Mouse (Mus musculus) Patski (cell line): ENCODE results near the gene Cldn10. TPM values are rescaled to one million over a fixed set of nuclear protein-coding genes. Genes with fewer than 3 reads are reported as not detected.

Experiments used
- ATAC-seq: fragments of 100-300 bp; one replicate; pipeline ENCODE4 v1.8.0; 2021
- CTCF ChIA-PET: fragments of 350-600 bp; sonication (Branson Sonifier 250); formaldehyde crosslinking; loops from one replicate; lab custom pipeline; 2022; ENCODE audit warnings: inconsistent platforms; lab: Charles Lee
- POLR2A ChIA-PET: fragments of 350-600 bp; sonication (Branson Sonifier 250); formaldehyde crosslinking; loops from one replicate; lab custom pipeline; 2022; ENCODE audit warnings: antibody characterized with exemption, inconsistent platforms; lab: Charles Lee
- DNase-seq: peaks from one replicate; pipeline ENCODE4 v3.0.0-alpha.2; 2011; ENCODE audit warnings: low read depth, low spot score
- H3K27me3 ChIP-seq: fragments of 371-371 bp; one replicate; pipeline ENCODE4 v1.5.1; 2021
- CTCF ChIP-seq: fragments of 100-300 bp; IDR thresholded peaks from one replicate; pipeline ENCODE4 v1.5.1; 2021
- in situ Hi-C: fragments of 300-500 bp; cut with MboI; formaldehyde crosslinking; loops from 3 replicates; pipeline ENCODE4 v1.11.1; 2018; ENCODE audit warnings: low pct_unique_long_range_greater_than_20kb, mixed read lengths
- polyA plus RNA-seq: library from polyadenylated mRNA; unstranded; gene quantifications from one replicate; pipeline ENCODE4 v1.2.3, GENCODE M21; 2021

The Cldn10 gene
- polyA plus RNA-seq, 1 experiment from 2014 or later = not detected

DNA sequence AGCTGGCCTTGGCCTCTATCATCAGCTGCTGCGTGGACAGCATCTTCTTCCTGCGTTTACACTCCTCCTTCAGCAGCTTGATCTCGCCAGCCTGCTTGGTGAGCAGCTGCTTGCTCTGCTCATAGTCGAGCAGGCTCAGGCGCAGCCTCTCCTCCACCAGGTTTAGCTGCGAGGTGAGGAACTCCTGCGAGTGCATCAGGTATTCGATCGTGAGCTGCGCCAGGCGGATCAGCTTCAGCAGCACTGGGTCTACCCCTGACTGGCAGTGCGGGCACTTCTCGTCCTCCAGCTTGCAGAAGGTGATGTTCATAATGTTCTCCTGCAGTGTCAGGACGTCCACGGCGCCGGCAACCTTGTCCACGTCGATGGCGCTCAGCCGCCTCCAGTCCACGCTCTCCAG lies 134.5 kb downstream of the Cldn10 start:
- ATAC-seq = no peak
- TF ChIP-seq CTCF = no peak
- in situ Hi-C loops = no loop called here
- ChIA-PET POLR2A (no interaction called here), CTCF (no interaction called here)
- no peak for DNase-seq
- no peaks in the 10 kb centered on the region for H3K27me3 ChIP-seq

DNA sequence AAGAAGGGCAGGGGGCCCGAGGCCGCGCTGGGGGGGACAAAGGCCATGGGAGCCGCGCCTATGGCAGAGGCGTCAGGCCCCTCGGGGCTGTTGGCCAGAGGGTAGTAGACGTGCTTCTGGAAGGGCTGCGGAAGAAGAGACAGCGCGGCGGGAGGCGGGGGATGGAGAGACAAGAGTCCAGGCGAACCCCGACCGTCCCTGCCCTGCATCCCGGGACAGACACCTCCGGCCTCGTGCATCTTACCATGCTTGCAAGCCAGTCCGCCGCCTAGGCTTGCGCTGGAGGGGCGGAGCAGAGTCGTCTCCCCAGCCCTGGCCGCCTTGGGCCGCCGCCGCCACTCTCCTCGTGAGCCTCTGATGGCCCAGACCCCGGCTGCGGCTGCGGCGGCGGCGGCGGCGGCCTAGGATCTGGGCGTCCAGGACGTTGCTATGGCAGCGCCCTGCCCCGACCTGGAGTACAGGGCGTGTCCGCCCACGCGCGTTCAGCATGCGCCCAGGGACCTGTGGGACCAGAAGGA lies 135.0 kb downstream of the Cldn10 start:
- DNase-seq = no peak

More for the DNA sequence above, 135.0 kb downstream of the Cldn10 start:
- H3K27me3 ChIP-seq = no peaks in the 10 kb centered on the region
- POLR2A ChIA-PET = no interaction called here
- no peak for ATAC-seq
- no peak for TF ChIP-seq CTCF
- CTCF ChIA-PET = interaction anchor here (1.2 kb wide), 1 partner anchor 48 kb away, joined by 3 read pairs; no protein-coding TSS in a partner anchor
- in situ Hi-C loops = no loop called here

Other genes with a start within 250 kb of the Cldn10 start
- 52.8 TPM for gene Abcc4, start 81.7 kb upstream of the Cldn10 start, polyA plus RNA-seq
- 32.3 TPM for gene Dzip1, start 137.6 kb downstream of the Cldn10 start, polyA plus RNA-seq
- gene Dnajc3, start 150.1 kb downstream of the Cldn10 start, polyA plus RNA-seq = 73.5 TPM